Mouse (Mus musculus): ENCODE data around the gene Gm10964. TPM values are rescaled to one million over a fixed set of nuclear protein-coding genes. Genes with fewer than 3 reads are reported as not detected.

The Gm10964 gene
- polyA plus RNA-seq, 1 experiment from 2014 or later, result not detected

DNA sequence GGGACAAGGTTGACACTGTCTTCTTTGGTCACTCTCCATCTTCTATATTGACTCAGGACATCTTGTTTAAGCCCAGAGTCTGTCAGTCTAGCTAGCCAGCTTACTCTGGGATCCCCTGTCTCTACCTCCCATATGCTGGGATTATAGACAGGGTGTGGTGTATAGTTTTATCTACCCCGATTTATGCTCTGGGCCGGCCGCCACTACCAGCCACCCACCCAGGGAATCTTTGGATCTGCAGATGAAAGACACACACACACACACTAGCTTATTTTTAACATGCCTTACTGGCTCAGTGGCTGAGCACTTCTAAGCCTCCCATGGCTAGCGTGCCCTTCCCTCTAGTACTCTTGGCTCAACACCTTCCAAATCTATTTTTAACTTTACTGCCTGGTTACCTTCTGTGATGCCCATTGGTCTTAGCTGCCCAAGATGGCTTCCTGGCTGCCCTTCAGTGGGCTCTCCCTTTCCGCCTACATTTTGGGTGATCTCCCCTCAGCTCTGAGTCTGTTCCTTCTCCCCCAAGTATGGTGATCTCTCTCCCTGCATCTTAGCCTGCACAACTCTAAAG lies 29.6 kb upstream of the Gm10964 start:
- no peaks in the 10 kb centered on the region for H3K9me3 ChIP-seq (ENCODE audit: low read length)
- no peak for ATAC-seq
- no peak overlapping the region for H3K4me2 ChIP-seq (ENCODE audit: low read depth, low read length)
- no peak overlapping the region for H3K9ac ChIP-seq (replicated peaks)
- no peaks in the 10 kb centered on the region for H3K4me1 ChIP-seq (ENCODE audit: insufficient read depth)
- no peaks in the 10 kb centered on the region for H3K36me3 ChIP-seq (replicated peaks; ENCODE audit: insufficient read depth, low read length)
- H3K4me3 ChIP-seq (ENCODE audit: low read depth, low read length), result no peak overlapping the region
- no peak for DNase-seq
- no peak overlapping the region for H3K27ac ChIP-seq (ENCODE audit: low read depth)
- WGBS (ENCODE audit: insufficient replicate concordance), result 84% methylated on average over 5 of the region's 5 CpGs
- H3K27me3 ChIP-seq (ENCODE audit: insufficient read depth, low read length), result no peaks in the 10 kb centered on the region
- TF ChIP-seq EP300 (IDR thresholded peaks at IDR 0.05; ENCODE audit: low read depth) (no peak), CTCF (IDR thresholded peaks at IDR 0.05; ENCODE audit: low read depth) (no peak)

DNA sequence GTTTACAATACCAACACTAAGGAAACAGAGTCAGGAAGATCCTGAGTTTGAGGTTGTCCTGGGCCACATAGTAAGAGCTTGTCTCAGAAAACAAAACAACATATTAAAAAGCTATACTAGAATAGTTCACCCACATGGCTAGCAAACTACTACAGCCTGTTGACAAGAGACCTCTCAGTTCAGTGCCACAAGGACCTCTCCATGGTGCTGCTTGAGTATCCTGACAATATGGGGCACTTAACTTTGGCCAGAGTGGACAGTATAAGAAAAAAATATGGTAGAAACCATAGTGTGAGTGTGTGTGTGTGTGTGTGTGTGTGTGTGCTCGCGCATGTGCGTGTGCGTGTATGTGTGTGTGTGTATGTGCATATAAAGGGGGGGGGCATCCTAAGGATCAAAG lies 27.0 kb upstream of the Gm10964 start:
- no peak for DNase-seq
- H3K27ac ChIP-seq (ENCODE audit: low read depth), result no peak overlapping the region
- no peak for ATAC-seq
- H3K9me3 ChIP-seq (ENCODE audit: low read length), result no peaks in the 10 kb centered on the region
- H3K27me3 ChIP-seq (ENCODE audit: insufficient read depth, low read length), result no peaks in the 10 kb centered on the region
- H3K4me1 ChIP-seq (ENCODE audit: insufficient read depth), result no peaks in the 10 kb centered on the region
- 89% methylated on average over 4 of the region's 4 CpGs for WGBS (ENCODE audit: insufficient replicate concordance)
- no peak overlapping the region for H3K4me2 ChIP-seq (ENCODE audit: low read depth, low read length)
- no peaks in the 10 kb centered on the region for H3K36me3 ChIP-seq (replicated peaks; ENCODE audit: insufficient read depth, low read length)
- no peak overlapping the region for H3K9ac ChIP-seq (replicated peaks)
- H3K4me3 ChIP-seq (ENCODE audit: low read depth, low read length), result no peak overlapping the region
- TF ChIP-seq EP300 (IDR thresholded peaks at IDR 0.05; ENCODE audit: low read depth) (no peak), CTCF (IDR thresholded peaks at IDR 0.05; ENCODE audit: low read depth) (no peak)

DNA sequence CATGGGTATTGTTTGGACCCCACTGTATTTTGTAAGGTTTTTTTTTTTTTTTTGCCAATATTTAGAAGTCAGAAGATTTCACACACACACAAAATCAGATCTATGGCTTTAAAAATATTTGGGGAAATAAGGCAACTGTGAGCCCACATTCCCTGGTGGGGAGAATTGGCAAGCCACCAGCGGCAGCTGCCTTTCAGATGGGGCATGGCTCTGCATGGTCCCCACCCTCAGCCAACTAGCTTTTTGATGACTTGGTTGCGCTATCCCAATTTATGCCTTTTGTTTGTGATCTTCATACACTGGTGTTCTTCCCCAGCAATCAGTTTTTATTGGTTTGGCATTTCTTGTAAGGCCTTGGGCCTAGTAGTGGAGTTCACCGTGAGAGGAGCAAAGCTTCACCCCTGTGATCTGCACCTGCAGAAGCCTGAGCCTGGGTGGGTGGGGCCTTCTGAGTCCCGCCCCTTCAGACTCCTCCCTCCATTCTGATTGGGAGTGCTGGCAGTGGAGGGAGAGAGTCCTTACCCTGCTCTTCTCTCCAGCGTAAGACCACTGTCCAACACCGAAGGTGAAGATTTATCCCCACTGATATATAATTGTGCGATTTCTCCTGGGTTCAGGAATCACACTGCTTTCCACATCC lies 24.8 kb upstream of the Gm10964 start:
- WGBS (ENCODE audit: insufficient replicate concordance), result 65% methylated on average over 7 of the region's 7 CpGs
- H3K27ac ChIP-seq (ENCODE audit: low read depth), result no peak overlapping the region
- H3K9ac ChIP-seq (replicated peaks), result no peak overlapping the region
- H3K4me2 ChIP-seq (ENCODE audit: low read depth, low read length), result no peak overlapping the region
- TF ChIP-seq CTCF (IDR thresholded peaks at IDR 0.05; ENCODE audit: low read depth) (no peak), EP300 (IDR thresholded peaks at IDR 0.05; ENCODE audit: low read depth) (no peak)
- no peaks in the 10 kb centered on the region for H3K27me3 ChIP-seq (ENCODE audit: insufficient read depth, low read length)
- H3K4me3 ChIP-seq (ENCODE audit: low read depth, low read length), result no peak overlapping the region
- no peak for DNase-seq
- no peaks in the 10 kb centered on the region for H3K36me3 ChIP-seq (replicated peaks; ENCODE audit: insufficient read depth, low read length)
- no peaks in the 10 kb centered on the region for H3K4me1 ChIP-seq (ENCODE audit: insufficient read depth)
- no peaks in the 10 kb centered on the region for H3K9me3 ChIP-seq (ENCODE audit: low read length)
- ATAC-seq, result no peak

DNA sequence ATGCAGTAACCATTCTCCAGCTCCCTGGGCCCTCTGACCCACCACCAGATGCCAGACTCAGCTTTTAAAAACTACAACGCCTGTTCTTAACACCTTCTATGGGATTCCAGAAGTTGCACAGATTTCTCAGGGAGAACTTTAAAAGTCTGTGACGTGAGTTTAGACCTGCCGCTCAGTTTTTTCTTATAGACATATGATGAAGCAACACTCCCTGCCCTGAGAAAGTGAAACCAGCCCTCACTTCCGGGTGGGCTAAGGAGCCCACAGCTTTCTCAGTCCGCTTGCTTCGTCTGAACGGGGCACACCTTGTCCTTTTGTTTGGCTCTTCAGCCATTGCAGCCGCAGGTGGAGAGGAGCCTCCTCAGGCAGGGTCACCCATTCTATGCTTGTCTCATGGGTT lies 24.2 kb upstream of the Gm10964 start:
- no peak overlapping the region for H3K4me3 ChIP-seq (ENCODE audit: low read depth, low read length)
- TF ChIP-seq CTCF (IDR thresholded peaks at IDR 0.05; ENCODE audit: low read depth) (no peak), EP300 (IDR thresholded peaks at IDR 0.05; ENCODE audit: low read depth) (no peak)
- no peak for DNase-seq
- no peak overlapping the region for H3K4me2 ChIP-seq (ENCODE audit: low read depth, low read length)
- whole genome bisulfite sequencing (ENCODE audit: insufficient replicate concordance), result 71% methylated on average over 8 of the region's 8 CpGs
- H3K9ac ChIP-seq (replicated peaks), result no peak overlapping the region
- H3K27me3 ChIP-seq (ENCODE audit: insufficient read depth, low read length), result no peaks in the 10 kb centered on the region
- no peaks in the 10 kb centered on the region for H3K4me1 ChIP-seq (ENCODE audit: insufficient read depth)
- no peak for ATAC-seq
- no peak overlapping the region for H3K27ac ChIP-seq (ENCODE audit: low read depth)
- H3K9me3 ChIP-seq (ENCODE audit: low read length), result no peaks in the 10 kb centered on the region
- H3K36me3 ChIP-seq (replicated peaks; ENCODE audit: insufficient read depth, low read length), result no peaks in the 10 kb centered on the region

DNA sequence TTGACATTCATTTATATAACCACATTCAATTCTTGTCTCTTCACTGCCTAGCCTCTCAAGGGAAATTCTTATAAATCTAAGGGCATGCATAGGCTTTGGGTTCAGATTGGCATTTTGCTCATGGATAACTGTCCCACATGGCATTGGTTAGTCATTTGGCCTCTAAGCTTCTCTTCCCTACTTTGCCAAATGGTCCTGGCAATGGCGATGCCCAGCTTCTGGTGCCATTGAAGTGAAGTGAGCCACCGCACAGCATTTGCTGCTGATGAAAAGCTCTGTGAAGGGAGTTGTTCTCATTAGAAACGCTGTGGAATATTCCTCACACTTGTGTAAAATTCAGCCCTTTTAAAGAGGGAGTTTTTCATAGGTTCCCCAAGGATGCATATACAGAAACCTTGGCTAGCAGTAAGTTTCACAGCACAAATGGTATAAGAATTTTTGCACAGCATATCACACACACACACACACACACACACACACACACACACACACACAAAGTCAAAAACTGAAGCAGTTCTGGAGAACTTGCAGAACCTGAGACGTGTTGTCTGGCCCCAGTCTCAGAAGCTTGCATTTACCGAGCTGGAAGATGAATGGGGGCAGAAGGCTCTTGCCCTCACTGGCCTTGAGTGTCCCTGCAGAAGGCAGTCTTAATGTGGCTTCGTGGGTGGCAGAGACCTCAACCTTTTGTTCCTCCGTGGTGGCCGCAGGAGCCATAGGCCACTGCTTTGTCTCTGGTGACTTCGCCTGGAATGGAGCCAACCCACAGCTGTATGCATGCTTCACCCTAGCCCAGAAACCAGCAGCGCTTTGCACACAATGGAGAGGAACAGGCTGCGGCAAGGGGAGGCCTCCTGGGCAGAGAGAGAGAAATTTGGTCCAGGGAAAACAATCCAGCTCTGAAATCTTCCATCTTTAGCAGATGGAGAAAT lies 23.1 kb upstream of the Gm10964 start:
- Histone ChIP-seq H3K36me3 (replicated peaks; ENCODE audit: insufficient read depth, low read length) (no peaks in the 10 kb centered on the region), H3K9ac (replicated peaks) (no peak overlapping the region), H3K9me3 (ENCODE audit: low read length) (no peaks in the 10 kb centered on the region), H3K4me1 (ENCODE audit: insufficient read depth) (no peaks in the 10 kb centered on the region), H3K27me3 (ENCODE audit: insufficient read depth, low read length) (no peaks in the 10 kb centered on the region), H3K4me2 (ENCODE audit: low read depth, low read length) (no peak overlapping the region), H3K4me3 (ENCODE audit: low read depth, low read length) (no peak overlapping the region), H3K27ac (ENCODE audit: low read depth) (no peak overlapping the region)
- 49% methylated on average over 11 of the region's 11 CpGs for WGBS (ENCODE audit: insufficient replicate concordance)
- no peak for ATAC-seq
- no peak for DNase-seq
- TF ChIP-seq EP300 (IDR thresholded peaks at IDR 0.05; ENCODE audit: low read depth) (no peak), CTCF (IDR thresholded peaks at IDR 0.05; ENCODE audit: low read depth) (no peak)

Data from liver, postnatal 0 days (tissue).